Mouse (Mus musculus): ENCODE results near the gene Gm47985.

The Gm47985 gene

GRCm38 (mm10) chr1:151219045-151219444 lies 36.7 kb downstream of the Gm47985 start:
- no peak for DNase-seq (ENCODE audit: low spot score in 2 of 2)

GRCm38 (mm10) chr1:151220098-151220497 lies 37.8 kb downstream of the Gm47985 start:
- DNase-seq (ENCODE audit: low spot score in 2 of 2): no peak

GRCm38 (mm10) chr1:151222561-151223267 lies 40.4 kb downstream of the Gm47985 start:
- no peak for DNase-seq (ENCODE audit: low spot score in 2 of 2)

GRCm38 (mm10) chr1:151223377-151223776 lies 41.0 kb downstream of the Gm47985 start:
- DNase-seq (ENCODE audit: low spot score in 2 of 2): no peak

- DNase-seq (ENCODE audit: low spot score in 2 of 2): no peak
Measured at GRCm38 (mm10) chr1:151224536-151224935, 42.2 kb downstream of the Gm47985 start.

GRCm38 (mm10) chr1:151227506-151227905 lies 45.2 kb downstream of the Gm47985 start:
- DNase-seq (ENCODE audit: low spot score in 2 of 2): no peak

- DNase-seq (ENCODE audit: low spot score in 2 of 2): no peak
Measured at GRCm38 (mm10) chr1:151228320-151228989, 46.1 kb downstream of the Gm47985 start.

- DNase-seq (ENCODE audit: low spot score in 2 of 2): no peak
Measured at GRCm38 (mm10) chr1:151232346-151232745, 50.0 kb downstream of the Gm47985 start.

GRCm38 (mm10) chr1:151233756-151234155 lies 51.4 kb downstream of the Gm47985 start:
- DNase-seq (ENCODE audit: low spot score in 2 of 2): no peak
